ENCODE assay signal across 9 mouse cellular contexts in the genomic region with DNA sequence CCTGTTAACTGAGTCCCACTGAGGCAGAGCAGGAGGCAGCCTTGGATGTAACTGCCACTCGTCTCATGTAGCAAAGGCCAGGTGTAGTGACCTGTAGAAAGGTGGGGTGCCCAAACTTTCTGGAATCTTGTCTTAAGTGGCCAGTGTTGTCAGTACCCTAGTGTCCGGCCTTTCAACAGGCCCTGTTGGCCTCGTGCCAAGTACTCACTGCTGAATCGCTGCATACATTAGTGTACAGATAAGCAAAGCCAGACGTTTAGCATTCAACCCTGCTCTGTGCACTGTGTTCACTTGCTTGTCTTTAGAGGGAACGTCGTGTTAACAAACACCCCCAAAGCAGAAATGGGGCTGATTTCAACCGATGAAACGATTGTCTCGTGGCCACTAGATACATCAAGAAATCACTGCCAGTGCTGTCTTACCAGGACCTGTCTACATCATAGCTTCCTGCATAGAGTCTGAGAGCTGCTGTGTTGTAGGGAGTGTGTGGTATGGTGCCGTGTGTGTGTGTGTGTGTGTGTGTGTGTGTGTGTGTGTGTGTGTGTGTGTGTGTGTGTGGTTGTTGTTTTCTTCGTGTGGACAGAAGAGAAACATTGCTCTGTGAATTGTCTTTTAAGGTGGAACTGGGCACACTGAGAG. TPM values are rescaled to one million over a fixed set of nuclear protein-coding genes. Genes with fewer than 3 reads are reported as not detected.
DNase-seq lines count a peak whose midpoint lies in the region; ATAC-seq and TF ChIP-seq lines count a peak whose summit lies in the region.
"Had no signal": no experiment of that assay in that cellular context is flagged by ENCODE, and none has a peak within 500 bp of the region (broad histone marks: within the 10 kb centered on the region; RNA-seq: fewer than 3 reads in every experiment).

No protein-coding gene starts in this region.

- no peaks in the 10 kb centered on the region for H3K36me3 ChIP-seq in hindbrain, postnatal 0 days (ENCODE audit: insufficient read depth, low read length)
- no peaks in the 10 kb centered on the region for H3K36me3 ChIP-seq in stomach, embryonic 14.5 days (ENCODE audit: control insufficient read depth, insufficient read depth, low read length)

- no peak overlapping the region for H3K4me3 ChIP-seq in hindbrain, postnatal 0 days (ENCODE audit: low read length)
- H3K4me3 ChIP-seq in stomach, embryonic 14.5 days (ENCODE audit: low read depth, low read length), result no peak overlapping the region
- H3K4me3 ChIP-seq in gastrocnemius, adult 2 months, result no peak overlapping the region

- 21% methylated on average over 12 of the region's 12 CpGs for WGBS in hindbrain, postnatal 0 days
- 27% methylated on average over 12 of the region's 12 CpGs for whole genome bisulfite sequencing in stomach, embryonic 14.5 days

- peak; percentile 44 for DNase-seq in embryo, embryonic 10 days (ENCODE audit: low spot score)
- DNase-seq in embryo, embryonic 9.5 days (ENCODE audit: extremely low spot score), result no peak
- DNase-seq in lung, postnatal 4 days, result peak; percentile 31 to 40
- no peak for DNase-seq in lung, postnatal 25 days (ENCODE audit: low spot score)
- DNase-seq in hindbrain, postnatal 0 days (ENCODE audit: low spot score), result peak; percentile 74
- DNase-seq in gastrocnemius, adult 2 months, result no peak

- no peak overlapping the region for H3K9ac ChIP-seq in hindbrain, postnatal 0 days (replicated peaks; ENCODE audit: low read length)
- H3K9ac ChIP-seq in stomach, embryonic 14.5 days (replicated peaks; ENCODE audit: low read depth, low read length), result no peak overlapping the region

- no peaks in the 10 kb centered on the region for H3K27me3 ChIP-seq in hindbrain, postnatal 0 days (ENCODE audit: insufficient read depth, low read length)
- no peaks in the 10 kb centered on the region for H3K27me3 ChIP-seq in stomach, embryonic 14.5 days (ENCODE audit: control insufficient read depth, insufficient read depth, low read length)

- intact Hi-C loops in gastrocnemius, adult 2 months (cut with DNase I), result no loop called here

- peak; percentile 55 for ATAC-seq in hindbrain, postnatal 0 days
- 0 out of 2 replicates have a peak, but pooled peaks have one; percentile 43 for ATAC-seq in stomach, embryonic 14.5 days (ENCODE audit: insufficient number of reproducible peaks, insufficient read depth, low FRiP score, low read depth)
- ATAC-seq in monocyte, adult 5-6 weeks (replicated peaks; ENCODE audit: insufficient number of reproducible peaks, low FRiP score, low TSS enrichment, poor library complexity, severe bottlenecking), result no peak

- no peak for TF ChIP-seq CTCF in hindbrain, postnatal 0 days (IDR thresholded peaks at IDR 0.05; ENCODE audit: low read depth)
- no peak for TF ChIP-seq CTCF in gastrocnemius, adult 2 months (IDR thresholded peaks at IDR 0.05)

- peak overlapping the region; percentile 54; the same call in 1 of the 2 replicates for H3K27ac ChIP-seq in hindbrain, postnatal 0 days
- no peak overlapping the region for H3K27ac ChIP-seq in stomach, embryonic 14.5 days (ENCODE audit: low read length)
- H3K27ac ChIP-seq in gastrocnemius, adult 2 months, result no peak overlapping the region
- H3K27ac ChIP-seq: macrophage had no signal

- no peaks in the 10 kb centered on the region for H3K9me3 ChIP-seq in hindbrain, postnatal 0 days (ENCODE audit: low read length)
- H3K9me3 ChIP-seq in stomach, embryonic 14.5 days (ENCODE audit: control insufficient read depth, low read depth, low read length), result no peaks in the 10 kb centered on the region

- H3K4me1 ChIP-seq in hindbrain, postnatal 0 days (ENCODE audit: insufficient read depth, low read length), result peaks cover 13% of the 10 kb centered on the region
- H3K4me1 ChIP-seq in stomach, embryonic 14.5 days (ENCODE audit: control insufficient read depth, insufficient read depth, low read length), result peaks cover 15% of the 10 kb centered on the region

- H3K4me2 ChIP-seq in hindbrain, postnatal 0 days (ENCODE audit: low read depth, low read length), result no peak overlapping the region
- H3K4me2 ChIP-seq in stomach, embryonic 14.5 days (replicated peaks; ENCODE audit: low read depth, low read length), result no peak overlapping the region

RNA-seq across cellular contexts. Expression of gene Ackr3, which starts 24.0 kb away (rescaled TPM):
- 7.2 and 13.1 TPM in 2 replicates for total RNA-seq in hindbrain, postnatal 0 days (2014; rRNA removed)
- polyA plus RNA-seq in hindbrain, postnatal 0 days (2015; fragmentation: Nextera tagmentation; extraction: Ambion mirVana), result 7.4 and 7.8 TPM in 2 replicates
- polyA plus RNA-seq in stomach, embryonic 14.5 days (2014; fragmentation: Nextera tagmentation; extraction: Ambion mirVana), result 34.3 and 37.0 TPM in 2 replicates
- 8.7 TPM in 1 of 3 replicates, not detected in the others for total RNA-seq in monocyte, adult 5-6 weeks (2017)
- 10 to 100 TPM; 10.7 to 17.2 TPM for total RNA-seq in gastrocnemius, adult 2 months (2021)
- polyA plus RNA-seq: macrophage had no signal

Comparison
In these comparisons a context has a peak if more than half of its experiments do, and no peak if none do; other contexts are left out.
1. DNase-seq: peak in embryo, embryonic 10 days (single experiment), lung, postnatal 4 days (2 of 2) and hindbrain, postnatal 0 days (single experiment); none in embryo, embryonic 9.5 days (single experiment), lung, postnatal 25 days (single experiment) and gastrocnemius, adult 2 months (single experiment).